Mouse (Mus musculus) skeletal muscle tissue, adult 2 months (tissue): ENCODE results near the gene P4hb.
"Not testable (repeated sequence)": the region's sequence is repeated elsewhere in the genome, so short reads cannot be mapped to it uniquely, and the experiment has no call there.

Source experiments
- DNase-seq: peaks from one replicate; pipeline ENCODE4 v3.0.0-alpha.2; 2012; ENCODE audit warnings: low read depth, low spot score

P4hb gene

DNA sequence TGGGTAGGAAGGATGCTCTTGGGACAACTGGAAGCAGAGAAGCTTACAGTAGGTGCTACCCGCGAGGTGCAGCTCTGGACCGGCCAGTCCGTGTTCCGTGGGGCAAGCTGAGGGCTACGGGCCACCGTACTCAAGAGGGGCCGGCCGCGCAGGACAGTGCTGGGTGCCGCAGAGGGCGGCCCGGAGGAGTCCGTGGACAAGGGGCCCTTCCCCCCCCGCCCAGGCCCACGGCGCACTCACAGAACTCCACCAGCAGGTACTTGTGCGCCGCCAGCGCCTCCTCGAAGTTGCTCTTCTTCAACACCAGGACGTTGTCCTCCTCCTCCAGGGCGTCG, 669 bp downstream of the P4hb start:
- DNase-seq, result no peak

- DNase-seq, result no peak
Observed at GRCm38 (mm10) chr11:120571754-120572416, 1.2 kb downstream of the P4hb start.

DNA sequence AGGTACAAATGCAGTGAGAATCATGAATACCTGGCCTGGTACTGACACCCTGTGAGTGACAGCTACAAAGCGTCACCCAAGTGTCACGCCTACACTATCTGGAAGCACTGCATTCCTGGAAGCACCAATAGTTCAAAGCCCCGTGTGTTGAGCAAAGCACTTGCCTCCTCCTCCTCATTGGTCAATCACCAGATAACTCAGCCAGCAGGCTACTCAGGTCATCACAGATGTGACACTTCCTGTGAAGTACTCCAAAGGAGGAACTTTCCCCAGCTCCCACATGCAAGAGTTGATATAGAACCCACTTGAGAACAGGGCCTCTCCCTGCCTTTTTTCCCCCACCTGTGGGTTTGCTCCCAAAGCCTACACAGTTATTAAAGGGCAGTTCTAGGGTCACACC, 1.9 kb downstream of the P4hb start:
- no peak for DNase-seq

- DNase-seq, result no peak
Observed at GRCm38 (mm10) chr11:120568324-120568723, 4.7 kb downstream of the P4hb start.

DNA sequence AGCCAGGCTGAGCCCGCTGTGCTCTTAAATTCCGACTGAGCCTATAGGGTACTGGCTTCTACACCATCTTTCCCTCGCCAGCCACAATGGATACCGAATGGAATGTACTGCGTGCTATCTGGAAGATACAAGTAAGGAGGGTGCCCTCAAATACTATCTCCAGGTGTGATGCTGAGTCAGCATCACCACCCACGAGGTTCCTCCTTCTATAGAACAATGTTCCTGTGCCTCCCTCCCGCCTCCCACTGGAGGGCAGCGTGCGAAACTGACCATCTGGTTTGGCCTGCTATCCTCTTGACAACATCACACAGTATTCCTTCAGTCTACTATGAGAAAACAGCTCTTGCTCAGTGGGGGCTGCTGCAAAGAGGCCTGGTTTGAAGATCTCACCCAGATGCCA, 7.9 kb downstream of the P4hb start:
- no peak for DNase-seq

DNA sequence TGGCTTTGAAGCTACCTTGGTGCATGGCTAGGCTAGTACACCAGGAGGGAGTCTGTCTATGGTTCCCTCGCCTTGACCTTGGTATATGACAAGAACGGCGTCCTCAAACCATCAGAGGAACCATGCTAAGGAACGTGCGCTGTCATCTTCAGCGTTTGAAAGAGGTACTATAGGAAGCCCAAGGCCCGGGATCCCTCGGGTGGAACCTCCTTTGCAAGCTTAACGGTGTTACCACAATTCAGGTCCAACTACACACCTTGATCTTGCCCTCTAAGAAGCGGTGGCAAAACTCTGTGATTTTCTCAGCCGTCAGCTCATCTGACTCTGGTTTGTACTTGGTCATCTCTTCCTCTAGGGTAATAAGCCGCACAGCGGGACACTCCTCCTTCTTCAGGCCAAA, 10.1 kb downstream of the P4hb start:
- no peak for DNase-seq

- no peak for DNase-seq
Observed at GRCm38 (mm10) chr11:120560952-120561728, 11.9 kb downstream of the P4hb start.

GRCm38 (mm10) chr11:120558843-120559242, 14.2 kb downstream of the P4hb start:
- DNase-seq, result not testable (repeated sequence)

GRCm38 (mm10) chr11:120555260-120555659, 17.8 kb downstream of the P4hb start:
- DNase-seq, result no peak

GRCm38 (mm10) chr11:120554834-120555233, 18.2 kb downstream of the P4hb start:
- no peak for DNase-seq

GRCm38 (mm10) chr11:120552736-120553135, 20.3 kb downstream of the P4hb start:
- no peak for DNase-seq

DNA sequence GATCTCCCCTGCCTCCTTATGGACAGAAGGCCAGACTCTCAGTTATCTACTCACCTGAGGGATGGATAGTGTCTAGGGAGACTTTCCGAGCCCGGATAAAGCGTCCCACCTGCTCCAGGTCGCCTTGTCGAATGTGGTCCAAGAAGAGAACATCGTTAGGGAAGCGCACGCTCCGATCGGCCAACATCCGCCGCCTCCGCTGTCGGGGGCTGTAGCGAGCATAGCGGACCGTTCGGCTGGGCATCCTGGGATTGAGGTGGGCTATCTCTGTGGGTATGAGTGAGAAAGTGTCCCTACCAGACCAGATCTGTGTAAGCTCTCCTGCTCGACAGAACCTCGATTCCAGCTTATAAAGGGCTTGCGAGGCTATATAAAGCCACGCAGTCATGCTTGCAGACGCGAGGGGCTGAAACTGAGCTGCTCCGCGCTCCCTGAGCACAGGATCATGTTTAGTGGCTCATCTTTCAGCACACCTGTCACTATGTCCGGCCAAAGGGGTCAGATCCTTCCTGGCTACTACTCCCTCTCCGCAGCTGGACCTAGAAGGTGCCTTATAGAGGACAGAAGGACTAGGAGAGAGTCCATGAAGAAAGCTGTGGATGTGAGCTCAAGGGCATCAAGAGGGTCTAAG, 22.1 kb downstream of the P4hb start, which contains the start of gene Ppp1r27:
Gene Ppp1r27, minus strand, starts transcription at position 323 of the 631 bp plus-strand sequence.
- DNase-seq, result peak; percentile 94

DNA sequence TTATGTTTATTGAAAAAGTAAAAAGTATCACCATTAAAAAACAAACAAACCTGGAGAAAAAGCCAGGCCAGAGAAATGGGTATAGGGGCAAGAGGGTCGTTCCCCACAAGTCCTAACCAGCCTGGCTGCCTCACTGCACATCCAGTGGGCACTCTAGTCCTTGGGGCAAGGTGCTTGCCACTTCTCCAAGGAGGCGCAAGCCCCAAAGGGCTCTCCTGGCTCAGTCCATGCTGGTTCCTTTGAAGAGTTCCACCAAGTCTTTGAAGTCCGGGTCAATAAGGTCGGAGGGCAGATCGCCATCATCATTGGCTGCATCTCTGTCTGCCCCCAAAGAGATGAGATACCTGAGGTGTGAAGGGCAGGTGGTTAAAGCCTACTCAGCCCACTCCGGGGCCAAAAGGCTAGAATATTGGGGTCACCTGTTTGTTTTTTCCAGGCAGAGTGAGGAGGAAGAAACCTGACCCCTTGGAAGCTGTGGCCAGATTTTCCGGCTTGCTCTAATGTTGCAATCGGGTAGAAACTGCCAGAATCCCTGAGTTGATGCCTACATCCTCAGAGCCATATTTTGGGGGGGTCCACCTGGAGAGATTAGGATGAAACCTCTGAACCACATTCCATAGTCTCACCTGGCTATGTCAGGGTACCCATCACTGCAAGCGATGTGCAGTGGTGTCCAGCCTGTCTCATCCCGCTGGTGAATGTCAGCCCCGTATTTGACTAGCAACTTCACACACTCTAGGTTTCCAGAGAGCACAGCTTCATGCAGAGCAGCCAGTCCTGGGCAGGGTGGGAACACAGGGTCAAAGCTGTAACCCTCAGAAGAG, 22.9 kb downstream of the P4hb start:
- no peak for DNase-seq

- DNase-seq, result peak; percentile 91
Observed at GRCm38 (mm10) chr11:120549168-120549945, 23.7 kb downstream of the P4hb start, which contains the start of gene Mcrip1. Gene Mcrip1 (minus strand): TSS chr11:120549727.

GRCm38 (mm10) chr11:120548786-120549167, 24.3 kb downstream of the P4hb start:
- no peak for DNase-seq

- DNase-seq, result no peak
Observed at GRCm38 (mm10) chr11:120548214-120548613, 24.8 kb downstream of the P4hb start.

- no peak for DNase-seq
Observed at GRCm38 (mm10) chr11:120547469-120547868, 25.6 kb downstream of the P4hb start.

- DNase-seq, result no peak
Observed at GRCm38 (mm10) chr11:120545964-120546363, 27.1 kb downstream of the P4hb start.

DNA sequence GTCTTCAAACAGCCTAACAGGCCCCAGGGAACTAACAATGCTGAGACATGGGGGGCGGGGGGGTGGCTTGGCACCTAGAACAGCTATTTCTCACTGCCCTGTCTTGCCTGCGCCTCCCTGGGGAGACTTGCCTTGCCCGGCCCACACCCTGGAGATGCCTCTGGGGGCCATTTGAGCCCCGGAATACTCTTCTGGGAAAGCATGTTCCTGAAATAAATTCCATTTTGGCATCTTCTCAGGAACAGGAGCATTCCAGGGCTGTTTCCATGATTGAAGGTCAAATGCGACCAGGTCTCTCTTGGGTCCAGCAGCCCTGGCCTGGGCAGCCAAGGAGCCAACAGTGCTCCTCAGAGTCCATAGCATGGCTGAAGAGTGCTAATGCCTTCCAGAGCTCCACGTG, 30.7 kb downstream of the P4hb start:
- no peak for DNase-seq

GRCm38 (mm10) chr11:120541907-120542306, 31.1 kb downstream of the P4hb start:
- DNase-seq, result no peak
